Mouse (Mus musculus) spleen, embryonic (tissue): ENCODE data around the gene Morn1.

ENCODE experiments used
- CTCF ChIA-PET: fragments of 350-600 bp; sonication (Branson Sonifier 250); formaldehyde crosslinking; loops from one replicate; lab custom pipeline; 2022; lab: Charles Lee

Morn1 gene

DNA sequence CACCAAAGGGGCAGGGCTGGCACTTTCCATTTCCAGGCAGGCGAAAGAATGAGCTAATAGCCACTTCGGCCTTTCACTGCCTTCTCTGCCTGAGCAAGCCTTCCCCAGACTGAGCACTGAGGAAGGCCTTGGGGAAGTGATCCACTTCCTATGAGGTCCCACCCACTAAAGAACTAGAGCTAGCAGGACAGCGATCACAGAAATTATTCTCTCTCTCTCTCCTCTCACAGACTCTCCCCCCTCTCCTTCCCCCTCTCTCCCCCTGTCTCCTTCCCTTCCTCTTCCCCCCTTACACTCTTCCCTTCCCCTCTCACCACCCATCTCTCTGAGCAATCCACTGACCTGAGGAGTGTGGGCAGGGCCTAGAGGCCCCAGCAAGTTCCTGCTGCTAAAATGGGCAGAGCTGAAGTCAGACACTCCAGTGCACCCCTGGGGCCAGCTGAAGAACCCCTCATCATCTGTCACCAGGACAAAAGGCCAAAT lies 100.9 kb downstream of the Morn1 start:
- CTCF ChIA-PET, result interaction anchor here (0.5 to 0.8 kb wide), 2 partner anchors 19 to 78 kb away, joined by 3 read pairs; no protein-coding TSS in a partner anchor

DNA sequence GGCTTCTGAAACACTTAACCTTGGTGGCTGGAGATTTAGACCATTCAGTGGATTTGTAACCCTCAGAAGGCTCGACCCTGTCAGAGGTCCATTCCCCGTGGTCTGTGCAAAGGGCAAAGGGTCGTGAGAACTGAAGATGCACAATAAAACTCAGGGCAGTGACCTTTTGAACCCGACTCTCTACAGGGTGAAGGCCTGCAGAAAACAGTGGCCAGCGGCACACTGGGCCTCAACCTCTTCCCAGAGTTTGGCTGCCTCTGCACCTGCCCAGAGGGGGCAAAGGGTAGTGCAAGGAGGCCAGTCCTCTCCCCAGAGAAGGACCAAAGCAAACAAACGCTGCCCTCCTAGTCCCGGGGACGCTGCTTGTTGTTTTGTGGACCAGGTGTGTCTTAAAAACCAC lies 102.0 kb downstream of the Morn1 start:
- CTCF ChIA-PET, result interaction anchor here (0.7 kb wide), 1 partner anchor 11 kb away, joined by 4 read pairs; no protein-coding TSS in a partner anchor

DNA sequence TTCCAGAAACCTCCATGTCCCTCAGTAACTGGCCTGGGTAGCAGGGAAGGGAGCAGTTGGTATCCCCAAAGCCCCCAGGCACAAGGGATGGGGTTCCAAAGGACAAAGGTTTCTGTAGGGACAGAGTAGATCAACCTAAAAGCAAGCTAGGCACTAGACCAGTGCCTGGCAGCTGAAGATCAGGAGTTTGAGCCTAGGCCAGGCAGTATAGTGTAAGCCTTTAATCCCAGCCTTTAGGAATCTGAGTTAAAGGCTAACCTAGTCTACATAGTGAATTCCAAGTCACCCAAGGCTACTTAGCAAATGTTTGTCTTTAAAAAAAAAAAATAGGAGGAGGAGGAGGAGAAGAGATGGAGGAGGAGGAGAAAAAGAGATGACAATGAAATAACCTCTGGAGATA lies 102.4 kb downstream of the Morn1 start:
- CTCF ChIA-PET, result interaction anchor here (0.7 kb wide), 1 partner anchor 11 kb away, joined by 4 read pairs; no protein-coding TSS in a partner anchor

GRCm38 (mm10) chr4:155189711-155190139 lies 103.3 kb downstream of the Morn1 start:
- CTCF ChIA-PET, result no interaction called here

DNA sequence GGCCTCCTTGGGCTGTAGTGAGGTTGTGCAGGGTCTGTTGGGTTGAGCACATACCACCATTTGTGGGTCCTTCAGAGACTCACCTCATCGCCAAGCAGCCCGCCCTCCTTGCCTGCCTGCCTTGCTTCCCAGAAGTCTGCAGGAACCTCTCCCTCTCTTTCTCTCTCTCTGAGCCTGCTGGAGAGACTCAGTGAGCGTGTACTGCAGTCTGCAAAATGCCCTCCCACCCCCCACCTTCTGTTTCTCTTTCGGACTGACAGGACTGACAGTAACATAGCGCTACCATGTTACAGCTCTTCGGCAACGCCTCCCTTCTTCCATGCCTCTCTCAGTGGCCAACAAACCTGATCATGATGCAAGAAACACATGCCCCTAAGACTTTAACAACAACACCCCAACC lies 103.9 kb downstream of the Morn1 start:
- CTCF ChIA-PET, result no interaction called here
